Mouse (Mus musculus) fat pad, adult 2 months (tissue): ENCODE data around the gene Desi1.

Source experiments
- DNase-seq: peaks from one replicate; pipeline ENCODE4 v3.0.0-alpha.2; 2011; ENCODE audit warnings: low read depth, low spot score; ENCODE audit errors: extremely low read depth

Gene Desi1

DNA sequence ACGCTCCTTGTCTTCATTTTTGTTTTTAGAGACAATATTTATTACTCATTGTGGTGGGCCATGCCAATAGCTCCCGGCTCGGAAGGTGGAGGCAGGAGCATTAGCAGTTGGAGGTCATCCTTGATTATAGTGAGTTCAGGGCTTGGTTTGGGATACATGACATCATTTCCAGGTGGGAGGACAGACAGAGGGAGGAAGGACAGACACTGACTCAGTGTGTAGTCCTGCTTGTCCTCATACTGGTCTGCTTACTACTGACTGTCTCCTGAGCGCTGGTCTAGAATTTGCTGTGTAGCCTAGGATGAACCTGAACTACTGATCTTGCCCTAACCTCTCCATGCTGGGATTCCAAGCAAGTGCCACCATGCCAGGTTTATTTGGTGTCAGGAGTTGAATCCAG, at the start of gene Desi1:
Desi1 (minus strand) TSS at position 101 of the 400 bp plus-strand sequence.
- no peak for DNase-seq

DNA sequence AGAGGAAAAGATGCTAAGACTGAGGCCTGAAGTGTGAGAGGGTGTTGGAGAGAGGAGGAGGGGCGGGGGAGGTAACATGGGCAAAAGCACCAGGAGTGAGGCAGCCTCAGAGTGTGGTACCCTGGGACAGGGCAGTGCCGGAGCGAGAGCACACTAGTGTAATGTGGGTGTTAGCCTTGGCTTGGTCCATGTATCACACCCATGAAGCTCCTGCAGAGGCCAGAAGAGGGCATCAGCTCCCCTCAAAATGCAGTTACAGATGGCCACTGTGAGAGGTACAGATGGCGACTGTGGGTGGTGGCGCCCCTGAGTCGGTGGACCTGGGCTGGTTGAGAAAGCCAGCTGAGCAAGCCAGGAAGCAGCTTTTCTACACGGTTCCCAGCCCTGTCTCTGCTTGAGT, 47.5 kb upstream of the Desi1 start:
- no peak for DNase-seq

DNA sequence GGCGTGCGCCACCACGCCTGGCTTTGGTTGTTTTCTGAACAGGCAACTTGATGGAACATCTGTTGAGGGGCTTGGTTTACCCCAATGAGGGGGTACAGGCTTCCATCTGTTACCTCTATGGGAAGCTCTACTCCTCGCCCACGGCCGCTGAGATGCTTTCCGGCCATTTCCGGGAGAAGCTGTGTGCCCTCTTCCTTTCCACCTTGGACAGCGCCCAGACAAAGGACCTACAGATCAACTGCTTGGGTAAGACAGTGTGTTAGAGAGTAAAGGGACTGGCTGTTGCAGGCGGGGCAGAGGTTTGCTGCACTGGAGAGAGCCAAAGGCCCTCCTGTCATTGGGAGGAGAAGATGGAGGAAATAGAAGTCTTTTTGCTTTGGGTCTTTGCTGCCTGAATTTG, 46.2 kb upstream of the Desi1 start:
- DNase-seq = no peak

DNA sequence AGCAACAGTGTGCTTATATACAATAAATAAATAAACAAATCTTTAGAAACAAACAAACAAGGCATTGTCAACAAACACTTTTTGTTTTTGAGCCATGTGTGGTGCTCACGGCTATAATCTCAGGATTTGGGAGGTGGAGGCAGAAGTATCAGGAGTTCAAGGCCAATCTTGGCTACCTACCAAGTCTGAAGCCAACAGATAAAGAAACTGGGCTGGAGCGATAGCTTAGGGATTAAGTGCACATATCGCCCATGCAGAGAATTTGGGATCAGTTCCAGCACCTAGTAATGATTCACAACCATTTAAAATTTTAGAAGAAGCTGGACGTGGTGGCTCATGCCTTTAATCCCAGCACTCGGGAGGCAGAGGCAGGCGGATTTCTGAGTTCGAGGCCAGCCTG, 39.8 kb upstream of the Desi1 start:
- no peak for DNase-seq

- DNase-seq = no peak
Measured at GRCm38 (mm10) chr15:82071816-82072469, 38.3 kb upstream of the Desi1 start.

GRCm38 (mm10) chr15:82069898-82070297, 36.2 kb upstream of the Desi1 start, which contains the start of gene Mei1:
Gene Mei1 (plus strand): TSS chr15:82069996.
- no peak for DNase-seq

- DNase-seq = no peak
Measured at GRCm38 (mm10) chr15:82065511-82065910, 31.8 kb upstream of the Desi1 start.

DNA sequence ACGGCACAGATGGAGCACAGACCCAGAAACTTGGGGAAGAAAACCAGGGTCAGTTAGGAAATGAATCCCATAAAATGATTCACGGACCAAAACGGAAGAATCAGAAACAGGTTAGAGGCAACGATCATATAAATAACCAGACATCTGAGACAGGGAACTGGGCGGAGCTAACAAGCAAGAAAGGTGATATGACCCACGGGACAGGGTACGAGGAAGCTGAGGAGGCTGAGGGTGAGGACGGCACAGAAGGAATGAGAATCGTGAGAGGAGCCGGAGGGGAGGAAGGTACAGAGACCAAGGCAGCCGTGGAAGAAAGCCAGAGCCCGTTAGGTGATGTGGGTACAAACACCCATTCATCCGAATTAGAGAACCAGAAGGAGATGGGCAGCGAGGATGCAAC, 30.2 kb upstream of the Desi1 start:
- no peak for DNase-seq

DNA sequence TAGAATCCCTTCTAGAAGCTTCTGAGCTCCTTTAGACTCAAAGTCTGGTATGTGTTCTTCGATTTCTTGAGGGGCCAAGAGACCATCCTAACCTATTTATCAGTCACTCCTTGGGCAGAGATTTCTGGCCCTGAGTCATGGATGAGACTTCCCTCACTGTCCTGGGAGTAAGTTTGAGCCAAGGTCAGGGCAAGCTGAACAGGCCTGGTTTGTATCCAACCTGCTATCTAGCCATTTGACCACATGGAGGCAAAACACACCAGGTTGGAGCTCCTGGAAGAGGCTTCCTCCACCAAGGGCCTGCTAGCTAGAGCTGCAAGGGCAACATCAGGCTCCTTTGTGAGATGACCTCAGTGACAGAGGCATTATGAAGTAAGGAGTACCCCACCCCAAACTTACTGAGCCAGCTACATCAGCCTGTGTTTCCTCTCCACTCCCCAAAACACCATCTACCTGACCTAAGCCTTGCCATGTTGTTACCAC, 25.1 kb upstream of the Desi1 start, which contains the start of gene 4930407I10Rik:
4930407I10Rik (plus strand) TSS at position 433 of the 483 bp plus-strand sequence.
- no peak for DNase-seq

GRCm38 (mm10) chr15:82052544-82052943, 18.9 kb upstream of the Desi1 start:
- no peak for DNase-seq

GRCm38 (mm10) chr15:82047080-82047883, 13.6 kb upstream of the Desi1 start, which contains the start of gene Snu13:
Gene Snu13 (minus strand): TSS chr15:82047598.
- no peak for DNase-seq

GRCm38 (mm10) chr15:82046246-82046891, 12.7 kb upstream of the Desi1 start:
- DNase-seq = no peak

GRCm38 (mm10) chr15:82044166-82044784, 10.6 kb upstream of the Desi1 start:
- DNase-seq = no peak

- no peak for DNase-seq
Measured at GRCm38 (mm10) chr15:82040650-82041049, 7.0 kb upstream of the Desi1 start.

- DNase-seq = no peak
Measured at GRCm38 (mm10) chr15:82035904-82036689, 2.4 kb upstream of the Desi1 start.

- DNase-seq = no peak
Measured at GRCm38 (mm10) chr15:82032386-82032785, 1.3 kb downstream of the Desi1 start.

DNA sequence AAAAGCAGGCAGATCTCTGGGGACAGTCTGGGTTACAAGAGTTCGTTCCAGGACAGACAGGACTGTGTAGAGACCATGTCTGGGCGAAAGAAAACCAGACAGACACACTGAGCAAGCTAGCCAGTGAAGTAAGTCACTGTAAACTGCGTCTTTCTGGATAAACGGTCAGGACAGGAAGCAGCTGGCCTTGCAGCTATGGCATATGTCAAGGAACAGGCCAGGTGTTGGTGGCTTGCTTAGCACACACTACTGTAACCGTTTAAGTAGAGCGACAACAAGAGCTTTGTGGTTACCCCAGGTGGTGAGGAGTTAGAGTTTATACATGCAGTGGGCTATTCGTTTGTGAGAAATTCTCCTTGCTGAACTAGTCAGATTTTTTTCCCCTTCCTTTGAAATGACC, 5.9 kb downstream of the Desi1 start:
- DNase-seq = no peak

- no peak for DNase-seq
Measured at GRCm38 (mm10) chr15:82027276-82027675, 6.4 kb downstream of the Desi1 start.

GRCm38 (mm10) chr15:82023965-82024635, 9.6 kb downstream of the Desi1 start:
- no peak for DNase-seq
